In genomic region chr4:86686564-86686963, GRCm38 (mm10) we compare ENCODE assay signal across 15 mouse cellular contexts. TPM values are rescaled to one million over a fixed set of nuclear protein-coding genes. Genes with fewer than 3 reads are reported as not detected.
DNase-seq lines count a peak whose midpoint lies in the region; ATAC-seq and TF ChIP-seq lines count a peak whose summit lies in the region.
"Had no signal": no experiment of that assay in that cellular context is flagged by ENCODE, and none has a peak within 500 bp of the region (broad histone marks: within the 10 kb centered on the region; RNA-seq: fewer than 3 reads in every experiment).

No protein-coding gene starts in this region.

- no peak overlapping the region for H3K4me2 ChIP-seq in kidney, postnatal 0 days (ENCODE audit: low read length)
- H3K4me2 ChIP-seq in forebrain, embryonic 14.5 days (ENCODE audit: low read length): no peak overlapping the region
- H3K4me2 ChIP-seq: forebrain, embryonic 15.5 days; heart, embryonic 11.5 days; hindbrain, embryonic 14.5 days had no signal

- no peaks in the 10 kb centered on the region for H3K27me3 ChIP-seq in kidney, postnatal 0 days (ENCODE audit: insufficient read depth, low read length)
- no peaks in the 10 kb centered on the region for H3K27me3 ChIP-seq in testis, adult 2 months (ENCODE audit: control insufficient read depth, insufficient read depth, low read length)
- H3K27me3 ChIP-seq in forebrain, embryonic 14.5 days (replicated peaks; ENCODE audit: control insufficient read depth, insufficient read depth, low read length): no peaks in the 10 kb centered on the region
- H3K27me3 ChIP-seq: forebrain, embryonic 15.5 days had no signal

- H3K27ac ChIP-seq in kidney, postnatal 0 days: no peak overlapping the region
- H3K27ac ChIP-seq in testis, adult 2 months (ENCODE audit: control insufficient read depth, insufficient read depth, low read depth, low read length): 0 out of 2 replicates have a peak overlapping the region, but pooled peaks have one; percentile 40
- no peak overlapping the region for H3K27ac ChIP-seq in forebrain, embryonic 14.5 days (ENCODE audit: low read depth, low read length)
- H3K27ac ChIP-seq: forebrain, embryonic 15.5 days; hindbrain, embryonic 14.5 days; midbrain, embryonic 10.5 days had no signal

- peak; percentile 32 for DNase-seq in adrenal gland, postnatal 14 days
- no peak for DNase-seq in adrenal gland, postnatal 25 days
- peak; percentile 58 for DNase-seq in kidney, postnatal 0 days (ENCODE audit: low spot score)
- no peak for DNase-seq in kidney, postnatal 25 days
- DNase-seq in testis, postnatal 14 days (ENCODE audit: low spot score): no peak
- DNase-seq in forebrain, embryonic 14.5 days (ENCODE audit: low spot score): no peak
- DNase-seq in frontal cortex, postnatal 25 days (ENCODE audit: low spot score in 2 of 2): no peak
- DNase-seq: cerebellum, adult 11-12 months; kidney, adult 2 months; right cerebral cortex, adult 18-20 months had no signal

- no peaks in the 10 kb centered on the region for H3K36me3 ChIP-seq in kidney, postnatal 0 days (ENCODE audit: insufficient read depth, low read length)
- no peaks in the 10 kb centered on the region for H3K36me3 ChIP-seq in testis, adult 2 months (ENCODE audit: control insufficient read depth, insufficient read depth, low read length)
- H3K36me3 ChIP-seq in forebrain, embryonic 14.5 days (ENCODE audit: control insufficient read depth, insufficient read depth, low read length): no peaks in the 10 kb centered on the region
- H3K36me3 ChIP-seq: forebrain, embryonic 15.5 days; midbrain, embryonic 10.5 days had no signal

- no peaks in the 10 kb centered on the region for H3K9me3 ChIP-seq in kidney, postnatal 0 days (replicated peaks; ENCODE audit: low read length)
- no peaks in the 10 kb centered on the region for H3K9me3 ChIP-seq in forebrain, embryonic 14.5 days (replicated peaks; ENCODE audit: control insufficient read depth, low read length)
- H3K9me3 ChIP-seq: forebrain, embryonic 15.5 days; midbrain, embryonic 10.5 days had no signal

- no peak for ATAC-seq in kidney, postnatal 0 days (replicated peaks; ENCODE audit: low FRiP score, low read depth)
- no peak for ATAC-seq in forebrain, embryonic 14.5 days
- ATAC-seq: forebrain, embryonic 15.5 days had no signal

- no peak overlapping the region for H3K9ac ChIP-seq in kidney, postnatal 0 days (ENCODE audit: low read depth, low read length)
- no peak overlapping the region for H3K9ac ChIP-seq in forebrain, embryonic 14.5 days (ENCODE audit: low read length)
- H3K9ac ChIP-seq: forebrain, embryonic 15.5 days; hindbrain, embryonic 14.5 days had no signal

- no peak for TF ChIP-seq POLR2A in testis, adult 2 months (IDR thresholded peaks at IDR 0.05; ENCODE audit: control insufficient read depth, low read depth, low read length)

- H3K4me3 ChIP-seq in kidney, postnatal 0 days (replicated peaks; ENCODE audit: low read depth, low read length): no peak overlapping the region
- no peak overlapping the region for H3K4me3 ChIP-seq in testis, adult 2 months (ENCODE audit: control insufficient read depth, low read depth, low read length)
- H3K4me3 ChIP-seq in forebrain, embryonic 14.5 days (ENCODE audit: low read depth, low read length): no peak overlapping the region
- H3K4me3 ChIP-seq: forebrain, embryonic 15.5 days; midbrain, embryonic 10.5 days had no signal

- 70% methylated on average over 3 of the region's 3 CpGs for WGBS in kidney, postnatal 0 days
- WGBS in forebrain, embryonic 14.5 days: 80% methylated on average over 3 of the region's 3 CpGs

- no peaks in the 10 kb centered on the region for H3K4me1 ChIP-seq in kidney, postnatal 0 days (replicated peaks; ENCODE audit: insufficient read depth, low read length)
- H3K4me1 ChIP-seq in testis, adult 2 months (ENCODE audit: control insufficient read depth, insufficient read depth, low read length): no peaks in the 10 kb centered on the region
- no peaks in the 10 kb centered on the region for H3K4me1 ChIP-seq in forebrain, embryonic 14.5 days (ENCODE audit: control insufficient read depth, insufficient read depth, low read length)
- H3K4me1 ChIP-seq: forebrain, embryonic 15.5 days; midbrain, embryonic 10.5 days had no signal

- TF ChIP-seq CTCF in kidney, postnatal 0 days (IDR thresholded peaks at IDR 0.05; ENCODE audit: low read depth): no peak
- TF ChIP-seq CTCF in testis, adult 2 months (IDR thresholded peaks at IDR 0.05; ENCODE audit: control insufficient read depth, insufficient read depth, insufficient replicate concordance, low read depth, low read length): no peak

RNA-seq across cellular contexts. Expression of gene Plin2, which starts 16.7 kb away (rescaled TPM):
- total RNA-seq in adrenal gland, postnatal 14 days (2021): 257 and 311 TPM in 2 replicates
- total RNA-seq in adrenal gland, postnatal 25 days (2021): 318 and 341 TPM in 2 replicates
- 64.5 and 68.9 TPM in 2 replicates for polyA plus RNA-seq in kidney, postnatal 0 days (2015; fragmentation: Nextera tagmentation; extraction: Ambion mirVana)
- polyA plus RNA-seq in testis, adult 2 months (2012; rRNA removed): 68.7 and 69.0 TPM in 2 replicates
- 49.4 and 58.5 TPM in 2 replicates for polyA plus RNA-seq in forebrain, embryonic 14.5 days (2014; fragmentation: Nextera tagmentation; extraction: Ambion mirVana)

Comparison
In these comparisons a context has a peak if more than half of its experiments do, and no peak if none do; other contexts are left out.
1. DNase-seq: peak in adrenal gland, postnatal 14 days (single experiment) and kidney, postnatal 0 days (single experiment); none in adrenal gland, postnatal 25 days (single experiment), kidney, postnatal 25 days (0 of 2), testis, postnatal 14 days (single experiment), forebrain, embryonic 14.5 days (single experiment) and frontal cortex, postnatal 25 days (0 of 2).